Mouse (Mus musculus): ENCODE data around the gene Sept4. TPM values are rescaled to one million over a fixed set of nuclear protein-coding genes. Genes with fewer than 3 reads are reported as not detected.

The Sept4 gene
- polyA plus RNA-seq (2015; fragmentation: Nextera tagmentation; extraction: Ambion mirVana) = 35.9 and 36.0 TPM in 2 replicates

GRCm38 (mm10) chr11:87568255-87568953 is at the start of gene Sept4:
Gene Sept4 (plus strand): TSS chr11:87568903.

GRCm38 (mm10) chr11:87566501-87566900 is 2.2 kb upstream of the Sept4 start, which contains the start of gene Gm11492:
Gene Gm11492 (plus strand): TSS chr11:87566653.

GRCm38 (mm10) chr11:87591526-87592353 is 23.0 kb downstream of the Sept4 start, which contains the start of gene Mtmr4:
Gene Mtmr4 (plus strand): TSS chr11:87592162.

GRCm38 (mm10) chr11:87616790-87617474 is 48.2 kb downstream of the Sept4 start, which contains the start of gene Hsf5:
Gene Hsf5 (plus strand): TSS chr11:87617164.

Other genes starting within 250 kb of the Sept4 start
- 2.9 and 4.7 TPM in 2 replicates for gene Ppm1e, start 209.9 kb upstream of the Sept4 start, polyA plus RNA-seq (2015; fragmentation: Nextera tagmentation; extraction: Ambion mirVana)
- gene Rad51c, start 163.9 kb upstream of the Sept4 start, polyA plus RNA-seq (2015; fragmentation: Nextera tagmentation; extraction: Ambion mirVana) = 2.7 and 3.5 TPM in 2 replicates
- gene Tex14, start 163.8 kb upstream of the Sept4 start, polyA plus RNA-seq (2015; fragmentation: Nextera tagmentation; extraction: Ambion mirVana) = 0.76 and 1.8 TPM in 2 replicates
- gene Gm11492, start 2.2 kb upstream of the Sept4 start, polyA plus RNA-seq (2015; fragmentation: Nextera tagmentation; extraction: Ambion mirVana) = not detected in 2 replicates
- 10.0 and 10.9 TPM in 2 replicates for gene Mtmr4, start 23.3 kb downstream of the Sept4 start, polyA plus RNA-seq (2015; fragmentation: Nextera tagmentation; extraction: Ambion mirVana)
- 0.08 and 0.13 TPM in 2 replicates for gene Hsf5, start 48.3 kb downstream of the Sept4 start, polyA plus RNA-seq (2015; fragmentation: Nextera tagmentation; extraction: Ambion mirVana)
- gene Rnf43, start 93.8 kb downstream of the Sept4 start, polyA plus RNA-seq (2015; fragmentation: Nextera tagmentation; extraction: Ambion mirVana) = 1.1 and 1.7 TPM in 2 replicates
- gene Supt4a, start 168.6 kb downstream of the Sept4 start, polyA plus RNA-seq (2015; fragmentation: Nextera tagmentation; extraction: Ambion mirVana) = 261 and 330 TPM in 2 replicates
- 1.3 and 2.8 TPM in 2 replicates for gene Tspoap1, start 191.6 kb downstream of the Sept4 start, polyA plus RNA-seq (2015; fragmentation: Nextera tagmentation; extraction: Ambion mirVana)
- 9.7 and 15.2 TPM in 2 replicates for gene Mpo, start 224.7 kb downstream of the Sept4 start, polyA plus RNA-seq (2015; fragmentation: Nextera tagmentation; extraction: Ambion mirVana)

Measured in adrenal gland, postnatal 0 days (tissue).